Mouse (Mus musculus) lung, postnatal 0 days (tissue): ENCODE data around the gene Adprh.

Source experiments
- CTCF ChIP-seq: IDR thresholded peaks from 2 replicates; pipeline ENCODE4 v1.5.1; 2016; ENCODE audit warnings: antibody characterized with exemption, mild to moderate bottlenecking
- EP300 ChIP-seq: IDR thresholded peaks from 2 replicates; pipeline ENCODE4 v1.6.1; 2016; ENCODE audit warnings: antibody characterized with exemption, mild to moderate bottlenecking, control low read depth

- TF ChIP-seq CTCF (no peak), EP300 (no peak)
These were observed 1.8 kb downstream of the Adprh start for GRCm38 (mm10) chr16:38450707-38451106.
